Mouse (Mus musculus) cerebellum, adult 8-10 months (tissue): Measurements from ENCODE around the gene Ppm1e.
"Not testable (repeated sequence)": the region's sequence is repeated elsewhere in the genome, so short reads cannot be mapped to it uniquely, and the experiment has no call there.

Experiments
- DNase-seq: peaks from one replicate; pipeline ENCODE4 v3.0.0; 2022

Gene Ppm1e

GRCm38 (mm10) chr11:87309329-87310074 is 49.3 kb downstream of the Ppm1e start:
- no peak for DNase-seq

DNA sequence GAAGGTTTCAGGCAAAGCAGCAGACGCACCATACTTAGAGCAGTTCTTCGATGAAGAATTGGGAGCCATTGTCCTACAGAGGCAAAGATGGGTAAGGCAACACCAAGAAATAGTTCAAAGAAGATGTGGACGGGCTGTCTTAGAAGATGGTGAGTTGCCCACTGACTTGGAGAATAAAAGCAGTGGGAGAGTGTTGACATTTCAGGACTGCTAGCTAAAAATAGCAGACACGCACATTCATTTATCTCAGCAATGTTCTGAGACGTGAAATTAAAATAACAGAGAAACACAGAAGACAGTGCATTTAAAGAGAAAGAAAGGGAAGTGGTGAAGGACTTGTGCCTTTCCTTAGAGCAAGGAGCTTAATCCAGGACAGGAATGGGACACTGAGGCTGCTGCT is 59.8 kb downstream of the Ppm1e start:
- DNase-seq: no peak

DNA sequence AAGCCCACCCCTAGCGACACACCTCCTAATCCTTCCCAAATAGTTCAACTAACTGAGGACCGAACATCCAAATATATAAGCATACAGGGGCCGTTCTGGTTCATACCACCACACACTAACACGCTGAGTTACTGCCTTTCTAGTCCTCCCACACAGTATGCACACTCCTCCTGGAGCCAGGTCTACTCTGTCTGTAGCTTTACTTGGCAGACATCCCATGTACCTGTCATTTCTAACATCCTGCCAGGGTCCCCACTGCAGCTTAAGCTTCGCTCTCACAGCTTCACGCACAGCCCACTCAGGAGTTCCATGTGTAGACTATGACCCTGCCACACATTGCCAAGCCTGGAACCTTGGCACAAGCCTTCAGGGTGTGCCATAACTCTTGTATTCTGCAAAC is 62.4 kb downstream of the Ppm1e start:
- DNase-seq: no peak

- DNase-seq: no peak
These were observed 63.2 kb downstream of the Ppm1e start for GRCm38 (mm10) chr11:87295636-87296035.

DNA sequence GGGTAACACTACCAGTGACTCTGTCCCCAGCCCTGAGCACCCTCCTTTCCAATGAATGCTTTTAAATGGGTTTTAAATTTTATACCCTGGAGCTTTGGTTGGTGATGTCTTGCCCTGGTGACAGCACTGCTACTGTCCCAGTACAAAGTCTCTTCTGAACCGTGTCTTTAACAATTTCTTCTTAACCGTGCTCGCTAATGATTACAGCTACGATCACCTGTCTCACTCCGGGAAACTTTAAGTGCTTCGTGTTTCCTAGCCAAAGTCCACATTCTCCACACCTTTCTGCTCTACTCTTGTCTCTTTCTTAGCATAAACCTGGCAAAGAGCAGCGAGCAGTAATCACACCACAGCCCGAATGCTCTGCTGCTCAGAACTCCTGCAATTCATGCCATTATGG is 69.5 kb downstream of the Ppm1e start:
- DNase-seq: no peak

GRCm38 (mm10) chr11:87286194-87286593 is 72.6 kb downstream of the Ppm1e start:
- no peak for DNase-seq

- DNase-seq: no peak
These were observed 76.8 kb downstream of the Ppm1e start for GRCm38 (mm10) chr11:87281907-87282475.

- DNase-seq: no peak
These were observed 79.4 kb downstream of the Ppm1e start for GRCm38 (mm10) chr11:87279461-87279860.

GRCm38 (mm10) chr11:87278807-87279206 is 80.0 kb downstream of the Ppm1e start:
- DNase-seq: no peak

GRCm38 (mm10) chr11:87276240-87276985 is 82.4 kb downstream of the Ppm1e start:
- DNase-seq: no peak

DNA sequence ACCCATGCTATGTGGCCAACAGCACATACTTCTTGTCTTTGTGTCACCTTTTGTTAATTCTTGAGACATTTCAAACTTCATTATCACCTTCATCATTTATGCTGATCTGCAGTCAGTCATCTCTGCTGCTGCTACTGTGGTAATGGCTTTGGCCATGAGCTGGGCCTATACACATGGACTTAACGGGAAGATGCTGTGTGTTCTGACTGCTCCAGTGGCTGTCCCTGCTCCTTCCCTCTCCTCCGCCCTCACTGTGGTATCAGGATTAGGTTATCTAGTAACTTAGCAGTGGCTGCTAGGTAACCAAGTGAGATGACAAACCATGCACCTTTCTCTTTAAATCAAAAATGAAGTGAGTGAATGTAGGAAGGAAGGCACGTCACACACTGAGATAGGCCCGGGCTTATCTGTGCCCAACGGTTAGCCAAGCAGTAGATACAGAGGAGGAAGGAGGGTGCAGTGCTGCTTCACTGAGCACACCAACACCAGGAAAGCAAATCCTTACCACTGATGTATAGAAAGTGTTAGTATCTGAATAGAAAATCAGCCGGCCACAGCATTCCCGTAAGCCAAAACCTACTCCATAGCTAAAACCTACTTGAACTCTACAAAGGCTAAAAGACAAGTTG is 83.3 kb downstream of the Ppm1e start:
- no peak for DNase-seq

DNA sequence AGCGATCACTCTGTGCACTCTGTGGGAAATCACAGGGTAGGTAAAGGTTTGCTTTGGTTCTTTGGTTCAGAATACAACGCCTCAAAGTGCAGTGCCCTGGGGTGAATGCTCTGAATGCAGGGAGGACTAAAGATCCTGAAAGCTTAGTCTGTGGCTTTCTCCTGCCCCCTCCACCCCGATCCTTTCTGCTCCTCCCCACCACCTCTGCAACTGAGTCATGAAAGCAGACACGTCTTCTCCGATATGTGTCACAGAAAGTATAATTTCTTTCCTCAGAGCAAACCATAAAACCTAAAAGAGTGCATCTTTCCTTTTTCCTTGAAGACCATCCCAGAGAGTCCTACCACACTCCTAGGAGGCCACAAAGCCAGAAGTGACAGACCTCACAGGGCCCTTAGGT is 86.1 kb downstream of the Ppm1e start:
- DNase-seq: no peak

DNA sequence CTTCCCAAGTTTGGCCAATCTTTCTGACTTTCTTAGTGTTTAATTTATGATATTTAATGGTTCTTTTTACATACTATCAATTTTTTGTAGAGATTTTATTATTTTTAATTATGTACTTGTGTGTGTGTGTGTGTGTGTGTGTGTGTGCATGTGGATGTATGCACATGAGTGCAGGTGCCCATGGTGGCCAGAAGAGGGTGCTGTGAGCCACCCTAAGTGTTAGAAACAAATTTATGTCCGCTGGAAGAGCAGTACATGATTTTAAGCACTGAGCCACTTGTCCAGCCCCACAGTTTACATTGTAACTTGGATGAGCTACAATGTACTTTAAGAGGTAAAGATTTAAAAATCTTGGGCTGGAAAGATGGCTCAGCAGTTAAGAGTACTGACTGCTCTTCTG is 87.3 kb downstream of the Ppm1e start:
- no peak for DNase-seq

DNA sequence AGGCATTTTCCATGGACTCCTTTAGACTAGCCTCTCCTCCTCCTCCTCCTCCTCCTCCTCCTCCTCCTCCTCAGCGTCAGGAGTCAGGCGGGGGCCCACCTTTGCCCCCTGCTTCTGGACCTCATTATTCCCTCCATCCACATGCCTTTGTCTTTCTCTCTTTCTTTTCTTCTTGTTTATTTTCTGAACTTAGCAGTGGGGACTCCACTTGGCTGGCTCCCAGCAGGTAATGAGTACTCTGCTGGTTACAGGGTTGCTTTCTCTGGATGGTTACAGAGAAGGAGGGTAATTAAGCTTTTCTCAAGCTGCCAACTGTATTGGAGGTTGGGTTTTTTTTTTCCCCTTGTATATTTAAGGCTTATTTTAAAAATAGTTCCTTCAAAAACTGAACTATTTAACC is 87.9 kb downstream of the Ppm1e start:
- no peak for DNase-seq

- DNase-seq: no peak
These were observed 88.4 kb downstream of the Ppm1e start for GRCm38 (mm10) chr11:87270446-87270845.

GRCm38 (mm10) chr11:87268803-87269202 is 90.0 kb downstream of the Ppm1e start:
- no peak for DNase-seq

DNA sequence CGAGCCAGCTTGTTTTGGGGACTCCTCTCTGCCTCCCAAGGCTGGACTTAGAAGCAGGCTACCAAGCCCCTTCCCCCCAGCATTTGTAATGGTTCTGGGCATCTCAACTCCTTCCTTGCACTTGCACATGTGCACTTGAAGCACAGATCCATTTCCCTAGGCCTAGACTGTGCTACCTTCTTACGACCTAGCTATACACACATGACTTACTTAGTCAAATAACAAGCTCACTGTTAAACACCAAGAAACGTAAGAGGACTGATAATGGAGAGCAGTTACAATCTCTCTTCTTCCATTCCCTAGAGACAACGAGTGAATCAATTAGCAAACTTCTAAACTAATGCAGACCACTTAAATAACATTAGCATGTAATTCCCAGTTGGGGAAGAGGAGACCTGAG is 92.6 kb downstream of the Ppm1e start:
- DNase-seq: no peak

- no peak for DNase-seq
These were observed 94.9 kb downstream of the Ppm1e start for GRCm38 (mm10) chr11:87263946-87264345.

DNA sequence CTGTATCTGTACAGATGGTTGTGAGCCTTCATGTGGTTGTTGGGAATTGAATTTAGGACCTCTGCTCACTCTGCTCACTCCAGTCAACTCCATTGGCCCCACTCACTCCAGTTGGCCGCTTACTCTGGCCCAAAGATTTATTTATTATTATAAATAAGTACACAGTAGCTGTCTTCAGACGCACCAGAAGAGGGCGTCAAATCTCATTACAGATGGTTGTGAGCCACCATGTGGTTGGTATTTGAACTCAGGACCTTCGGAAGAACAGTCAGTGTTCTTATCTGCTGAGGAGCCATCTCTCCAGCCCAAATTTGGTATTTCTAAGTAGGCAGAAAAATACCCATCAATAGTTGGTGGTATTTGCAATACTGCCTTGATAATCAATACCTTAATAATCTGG is 97.1 kb downstream of the Ppm1e start:
- DNase-seq: not testable (repeated sequence)

- no peak for DNase-seq
These were observed 99.0 kb downstream of the Ppm1e start for GRCm38 (mm10) chr11:87259792-87260191.

DNA sequence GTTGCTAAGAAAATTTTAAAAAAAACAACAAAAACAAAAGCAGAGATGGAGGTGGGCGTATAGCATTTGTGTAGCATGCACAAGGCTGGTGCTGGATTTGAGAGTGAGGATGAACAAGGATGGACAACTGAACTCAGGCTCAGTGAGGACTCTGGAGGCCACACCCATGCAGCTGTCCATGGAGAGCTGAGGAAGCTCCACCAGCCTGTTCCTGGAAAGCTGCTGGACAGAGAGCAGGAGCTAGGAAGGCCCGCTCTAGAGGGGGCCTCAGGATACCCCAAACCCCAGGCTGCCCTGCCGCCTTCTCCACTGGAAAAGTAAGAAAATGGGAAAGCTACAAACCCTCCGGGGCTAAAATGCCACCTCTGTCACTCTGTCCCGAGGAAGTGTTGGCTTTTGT is 101.5 kb downstream of the Ppm1e start:
- DNase-seq: no peak

DNA sequence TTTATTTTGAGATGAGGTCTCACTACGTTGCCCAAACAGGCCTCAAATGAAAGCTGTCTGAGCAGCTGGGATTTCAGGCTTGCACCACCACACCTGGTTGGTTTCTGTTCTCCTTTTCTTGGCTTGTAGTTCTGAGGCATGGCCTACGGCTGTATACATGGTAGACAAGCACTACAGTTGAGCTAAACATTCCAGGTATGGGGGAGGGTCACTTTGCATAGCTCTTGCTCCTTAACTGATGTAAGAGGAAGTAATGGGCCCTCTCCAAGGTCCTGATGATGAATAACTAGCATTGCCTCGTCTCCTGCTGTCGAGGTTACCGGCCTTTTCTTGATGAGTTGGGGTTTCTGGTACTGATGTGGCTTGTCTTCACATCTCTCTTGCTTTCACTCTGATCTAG is 104.7 kb downstream of the Ppm1e start:
- DNase-seq: no peak

GRCm38 (mm10) chr11:87253294-87253693 is 105.5 kb downstream of the Ppm1e start:
- DNase-seq: no peak

DNA sequence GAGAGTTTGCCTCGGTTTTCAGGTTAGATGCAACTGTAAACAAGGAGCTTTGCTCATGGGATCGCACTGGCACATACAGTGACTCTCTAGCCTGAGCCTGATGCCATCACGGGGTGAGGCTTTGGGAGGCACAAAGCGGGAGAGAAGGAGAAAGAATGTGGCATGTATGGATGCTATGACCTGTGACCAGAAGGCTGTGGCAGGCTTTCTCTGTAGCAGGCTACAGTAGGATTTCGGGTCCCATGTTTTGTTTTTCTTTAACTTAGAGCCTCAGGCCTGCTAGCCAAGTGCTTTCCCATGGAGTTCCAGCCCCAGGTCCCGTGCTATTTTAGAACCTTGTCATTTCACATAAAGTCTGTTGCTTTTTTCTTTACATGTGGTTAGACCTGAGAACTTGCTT is 108.7 kb downstream of the Ppm1e start:
- no peak for DNase-seq
